Mouse (Mus musculus) ES-E14 (cell line): Measurements from ENCODE around the gene Gm5426. TPM values are rescaled to one million over a fixed set of nuclear protein-coding genes. Genes with fewer than 3 reads are reported as not detected.
A peak's percentile ranks its signal among the peaks of the same experiment; 100 is the strongest.
"Not testable (repeated sequence)": the region's sequence is repeated elsewhere in the genome, so short reads cannot be mapped to it uniquely, and the experiment has no call there.

ENCODE experiments used
- DNase-seq: peaks from one replicate; pipeline ENCODE4 v3.0.0-alpha.2; 2013; ENCODE audit warnings: low read depth, low spot score
- H3K27ac ChIP-seq: 2 replicates; pipeline ENCODE4 v1.5.1; 2012; ENCODE audit warnings: low read depth, mild to moderate bottlenecking, low read length, moderate library complexity, mixed read lengths; ENCODE audit not compliant: poor library complexity, insufficient read depth, severe bottlenecking
- H3K36me3 ChIP-seq: 2 replicates; pipeline ENCODE4 v1.6.1; 2012; ENCODE audit warnings: mild to moderate bottlenecking, low read length, moderate library complexity, mixed read lengths; ENCODE audit not compliant: control insufficient read depth, poor library complexity, insufficient read depth, severe bottlenecking
- H3K4me1 ChIP-seq, 2 experiments: fragments of 150-350 bp in 1 of 2; sonication (generic) in 1 of 2; 2 replicates each; pipeline ENCODE4 v1.6.1; 2012; ENCODE audit warnings: low read length in 2 of 2, mild to moderate bottlenecking in 1 of 2, mixed read lengths in 1 of 2; ENCODE audit not compliant: control insufficient read depth in 2 of 2, insufficient read depth in 2 of 2, poor library complexity in 1 of 2
- H3K4me3 ChIP-seq, 2 experiments: fragments of 150-350 bp in 1 of 2; sonication (generic) in 1 of 2; 2 replicates each; pipeline ENCODE4 v1.5.1; 2012; ENCODE audit warnings: low read length in 2 of 2, low read depth in 1 of 2, mild to moderate bottlenecking in 1 of 2, mixed read lengths in 1 of 2; ENCODE audit not compliant: insufficient read depth in 1 of 2, poor library complexity in 1 of 2, severe bottlenecking in 1 of 2
- H3K9ac ChIP-seq: 2 replicates; pipeline ENCODE4 v1.6.1; 2012; ENCODE audit warnings: low read depth, mild to moderate bottlenecking, low read length, mixed read lengths; ENCODE audit not compliant: poor library complexity, insufficient read depth, severe bottlenecking
- H3K9me3 ChIP-seq: fragments of 150-350 bp; sonication (generic); 2 replicates; pipeline ENCODE4 v1.6.1; 2012; ENCODE audit warnings: low read depth, mild to moderate bottlenecking, low read length; ENCODE audit not compliant: control insufficient read depth, insufficient read depth
- CHD2 ChIP-seq: IDR thresholded peaks from 2 replicates; pipeline ENCODE4 v1.6.1; 2014; ENCODE audit warnings: mild to moderate bottlenecking, low read depth, low read length, inconsistent platforms
- HCFC1 ChIP-seq: IDR thresholded peaks from 2 replicates; pipeline ENCODE4 v1.6.1; 2012; ENCODE audit warnings: low read length, inconsistent platforms, borderline replicate concordance; ENCODE audit not compliant: insufficient read depth
- MAFK ChIP-seq: IDR thresholded peaks from 2 replicates; pipeline ENCODE4 v1.6.1; 2014; ENCODE audit warnings: mild to moderate bottlenecking, low read depth, low read length, inconsistent platforms; ENCODE audit not compliant: insufficient read depth
- ZC3H11A ChIP-seq: IDR thresholded peaks from 2 replicates; pipeline ENCODE4 v1.6.1; 2012; ENCODE audit warnings: low read depth, mild to moderate bottlenecking, inconsistent platforms, low read length, borderline replicate concordance
- ZNF384 ChIP-seq: IDR thresholded peaks from 2 replicates; pipeline ENCODE4 v1.6.1; 2012; ENCODE audit warnings: low read depth, low read length, inconsistent platforms
- in situ Hi-C, 2 experiments: fragments of 600-800 bp; cut with MboI; formaldehyde crosslinking; loops; one replicate each; pipeline ENCODE4 v1.15.1; 2025; ENCODE audit warnings: low sequenced_read_pairs in 2 of 2, inconsistent platforms in 1 of 2; ENCODE audit not compliant: unreplicated experiment in 2 of 2
- total RNA-seq: library from RNA; depleted of rRNA; stranded (reverse); fragments of 300-350 nt; gene quantifications from 2 replicates; pipeline ENCODE4 v1.2.3, GENCODE M21; 2012

The Gm5426 gene
- total RNA-seq, 1 experiment, result not detected

DNA sequence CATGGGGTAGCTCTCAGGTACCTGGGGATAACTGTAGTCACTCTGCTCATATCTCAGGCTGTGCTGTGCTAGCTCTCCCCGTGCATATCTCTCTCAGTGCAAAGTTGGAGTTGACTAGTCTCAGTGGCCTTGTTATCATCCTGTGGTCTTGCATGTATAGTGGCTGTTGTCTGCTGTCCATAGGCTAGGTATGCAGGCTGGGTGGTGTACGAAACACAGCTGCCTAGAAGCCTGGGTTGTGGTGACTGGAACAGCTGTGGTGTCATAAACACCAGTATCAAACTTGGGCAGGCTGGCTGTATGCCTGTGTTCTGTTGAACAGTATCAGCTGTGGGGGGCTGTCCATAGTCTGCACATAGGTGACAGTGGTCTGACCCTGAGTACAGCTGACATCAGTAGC, 7.2 kb upstream of the Gm5426 start:
- DNase-seq, result no peak
- H3K27ac ChIP-seq, result no peak overlapping the region
- no peaks in the 10 kb centered on the region for H3K9me3 ChIP-seq
- in situ Hi-C loops, result no loop called here
- H3K4me3 ChIP-seq, result no peak overlapping the region
- H3K9ac ChIP-seq, result no peak overlapping the region
- no peak for TF ChIP-seq CHD2
- no peak for TF ChIP-seq ZNF384
- TF ChIP-seq ZC3H11A, result no peak
- TF ChIP-seq HCFC1, result no peak
- TF ChIP-seq MAFK, result no peak
- H3K36me3 ChIP-seq, result no peaks in the 10 kb centered on the region
- H3K4me1 ChIP-seq, result no peaks in the 10 kb centered on the region

DNA sequence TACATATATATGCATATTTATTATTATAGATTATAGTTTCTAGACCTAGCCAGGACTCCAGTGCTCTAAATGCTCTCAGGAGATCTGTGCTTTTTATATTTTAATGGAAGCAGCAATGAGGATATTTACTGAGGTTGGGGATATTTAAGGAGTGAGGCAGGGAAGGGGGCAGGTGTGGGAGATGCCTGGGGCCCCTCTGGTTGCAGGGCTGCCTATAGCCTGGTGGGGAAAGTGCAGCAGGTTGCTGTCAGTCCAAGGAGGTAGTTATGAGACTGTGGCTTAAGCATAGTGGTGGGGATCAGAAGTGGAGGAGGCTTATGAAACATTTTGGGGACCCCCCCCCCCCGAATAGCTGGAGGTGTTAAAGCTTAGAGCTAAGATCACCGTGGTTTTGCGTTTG, 6.0 kb upstream of the Gm5426 start:
- no peak for DNase-seq
- H3K27ac ChIP-seq, result no peak overlapping the region
- H3K9me3 ChIP-seq, result no peaks in the 10 kb centered on the region
- no peak overlapping the region for H3K4me3 ChIP-seq
- no peaks in the 10 kb centered on the region for H3K36me3 ChIP-seq
- no peak for TF ChIP-seq MAFK
- TF ChIP-seq HCFC1, result no peak
- in situ Hi-C loops, result no loop called here
- H3K9ac ChIP-seq, result no peak overlapping the region
- H3K4me1 ChIP-seq, result no peaks in the 10 kb centered on the region

DNA sequence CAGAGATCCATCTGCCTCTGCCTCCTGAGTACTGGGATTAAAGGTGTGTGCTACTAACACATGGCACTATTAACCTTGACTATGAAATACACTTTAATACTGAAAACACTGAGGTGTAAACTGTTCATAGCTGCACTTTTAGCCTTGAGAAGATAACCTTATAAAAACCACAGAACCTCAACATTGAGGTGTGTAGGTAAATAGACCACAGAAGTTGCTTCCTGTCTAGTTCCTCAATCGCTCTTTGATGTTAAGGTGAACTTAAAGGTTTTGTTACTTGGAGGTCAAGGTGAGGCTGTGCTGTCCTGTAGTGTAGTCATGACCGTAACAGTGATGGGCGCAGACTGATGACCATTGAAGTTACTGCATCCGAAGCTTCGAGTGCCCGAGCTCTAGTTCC, 5.3 kb upstream of the Gm5426 start:
- H3K27ac ChIP-seq, result no peak overlapping the region
- no peak overlapping the region for H3K9ac ChIP-seq
- H3K9me3 ChIP-seq, result no peaks in the 10 kb centered on the region
- in situ Hi-C loops, result no loop called here
- DNase-seq, result no peak
- H3K36me3 ChIP-seq, result no peaks in the 10 kb centered on the region
- no peak for TF ChIP-seq HCFC1
- no peak for TF ChIP-seq ZNF384
- TF ChIP-seq MAFK, result no peak
- TF ChIP-seq ZC3H11A, result no peak
- no peak for TF ChIP-seq CHD2
- no peaks in the 10 kb centered on the region for H3K4me1 ChIP-seq
- no peak overlapping the region for H3K4me3 ChIP-seq

DNA sequence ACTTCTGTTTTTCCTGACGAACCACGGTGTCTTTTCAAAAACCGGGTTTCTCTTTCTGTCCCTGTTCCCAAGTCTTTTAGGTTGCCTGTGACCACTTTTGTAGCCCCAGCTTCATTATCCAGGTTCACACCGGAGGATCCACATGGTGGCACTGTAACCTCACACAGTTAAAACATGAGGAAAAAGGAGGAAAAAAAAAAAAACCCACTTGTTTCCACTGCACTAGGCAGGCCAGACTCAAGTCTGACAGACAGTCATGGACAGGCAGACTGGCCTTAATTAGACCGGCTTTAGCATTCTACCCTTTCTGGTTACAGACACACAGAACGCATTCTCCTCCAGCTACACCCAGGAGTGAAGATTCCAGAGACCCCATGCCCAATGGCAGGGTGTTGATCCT, 4.2 kb upstream of the Gm5426 start:
- Histone ChIP-seq H3K9me3 (no peaks in the 10 kb centered on the region), H3K27ac (no peak overlapping the region)

DNA sequence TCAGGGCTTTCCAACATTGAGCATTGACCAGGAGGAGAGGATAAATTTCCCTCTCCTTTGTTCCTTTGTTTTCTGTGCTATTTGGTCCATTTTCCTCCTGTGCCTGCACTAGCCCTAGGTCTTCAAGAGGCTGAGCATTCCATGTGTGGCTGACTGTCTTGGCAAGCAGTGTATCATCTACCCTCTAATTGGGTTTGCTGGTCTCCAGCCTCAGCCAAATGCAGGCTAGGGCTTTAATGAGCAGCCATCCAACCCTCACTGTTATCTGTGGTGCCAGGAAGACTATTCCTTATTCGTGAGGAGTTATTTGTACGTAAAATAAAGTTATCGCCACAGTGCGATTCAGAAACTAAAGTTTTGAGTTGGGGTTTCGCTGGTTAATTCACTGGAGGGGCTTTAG, 2.2 kb downstream of the Gm5426 start:
- H3K36me3 ChIP-seq, result no peaks in the 10 kb centered on the region
- H3K27ac ChIP-seq, result no peak overlapping the region
- in situ Hi-C loops, result no loop called here
- H3K9ac ChIP-seq, result no peak overlapping the region
- TF ChIP-seq MAFK (no peak), CHD2 (no peak), HCFC1 (no peak), ZNF384 (no peak), ZC3H11A (no peak)
- H3K9me3 ChIP-seq, result no peaks in the 10 kb centered on the region
- DNase-seq, result no peak
- no peak overlapping the region for H3K4me3 ChIP-seq
- no peaks in the 10 kb centered on the region for H3K4me1 ChIP-seq

More for the DNA sequence above, 4.2 kb upstream of the Gm5426 start:
- peak; percentile 49 for DNase-seq
- H3K9ac ChIP-seq, result no peak overlapping the region
- in situ Hi-C loops, result no loop called here
- no peaks in the 10 kb centered on the region for H3K36me3 ChIP-seq
- H3K4me1 ChIP-seq, result no peaks in the 10 kb centered on the region
- no peak overlapping the region for H3K4me3 ChIP-seq
- TF ChIP-seq HCFC1, result no peak
- no peak for TF ChIP-seq MAFK
- TF ChIP-seq ZC3H11A, result peak; percentile 61; the same call in 1 of the 2 replicates
- peak; percentile 95 for TF ChIP-seq ZNF384
- TF ChIP-seq CHD2, result no peak

DNA sequence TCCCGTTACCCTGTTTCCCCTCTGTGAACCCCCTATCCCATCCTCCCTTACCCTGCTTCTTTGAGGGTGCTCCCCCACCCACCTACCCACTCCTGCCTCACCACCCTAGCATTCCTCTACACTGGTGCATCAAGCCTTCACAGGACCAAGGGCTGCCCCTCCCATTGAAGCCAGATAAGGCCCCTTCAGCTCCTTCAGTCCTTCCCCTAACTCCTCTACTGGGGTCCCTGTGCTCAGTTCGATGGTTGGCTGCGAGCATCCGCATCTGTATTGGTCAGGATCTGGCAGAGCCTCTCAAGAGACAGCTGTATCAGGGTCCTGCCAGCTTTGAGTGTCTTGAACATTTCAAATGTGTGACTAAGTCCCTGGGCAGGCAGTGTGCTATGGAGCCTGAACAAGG, 2.9 kb downstream of the Gm5426 start:
- H3K4me1 ChIP-seq, H3K36me3 ChIP-seq, H3K9me3 ChIP-seq, H3K27ac ChIP-seq, H3K9ac ChIP-seq, H3K4me3 ChIP-seq, in situ Hi-C loops, DNase-seq: not testable (repeated sequence)
